Mouse (Mus musculus): ENCODE results near the gene 6820408C15Rik.

6820408C15Rik gene

GRCm38 (mm10) chr2:152459241-152459640 lies 43.9 kb downstream of the 6820408C15Rik start:
- intact Hi-C loops (cut with DNase I), result no loop called here

GRCm38 (mm10) chr2:152464570-152465150 lies 49.3 kb downstream of the 6820408C15Rik start, which contains the start of gene Defb23:
TSS of gene Defb23 (minus strand) at chr2:152464620.
- intact Hi-C loops (cut with DNase I), result no loop called here

GRCm38 (mm10) chr2:152470973-152471372 lies 55.6 kb downstream of the 6820408C15Rik start:
- intact Hi-C loops (cut with DNase I), result loop anchor here (5.0 kb wide), 1 partner anchor 71 kb away; the partner anchor contains the start of gene Defb29

GRCm38 (mm10) chr2:152472434-152472833 lies 57.0 kb downstream of the 6820408C15Rik start:
- intact Hi-C loops (cut with DNase I), result loop anchor here (5.0 kb wide), 1 partner anchor 70 kb away; the partner anchor contains the start of gene Defb29

- intact Hi-C loops (cut with DNase I), result no loop called here
Measured at GRCm38 (mm10) chr2:152476763-152477162, 61.4 kb downstream of the 6820408C15Rik start, which contains the start of gene Defb20. TSS of gene Defb20 (plus strand) at chr2:152477063.

GRCm38 (mm10) chr2:152480881-152481280 lies 65.5 kb downstream of the 6820408C15Rik start:
- intact Hi-C loops (cut with DNase I), result no loop called here

- intact Hi-C loops (cut with DNase I), result no loop called here
Measured at GRCm38 (mm10) chr2:152481726-152482125, 66.3 kb downstream of the 6820408C15Rik start.

GRCm38 (mm10) chr2:152487024-152487423 lies 71.6 kb downstream of the 6820408C15Rik start:
- intact Hi-C loops (cut with DNase I), result no loop called here

GRCm38 (mm10) chr2:152490038-152490437 lies 74.7 kb downstream of the 6820408C15Rik start, which contains the start of gene Defb22:
TSS of gene Defb22 (minus strand) at chr2:152490138.
- intact Hi-C loops (cut with DNase I), result no loop called here

- intact Hi-C loops (cut with DNase I), result no loop called here
Measured at GRCm38 (mm10) chr2:152493151-152493550, 77.8 kb downstream of the 6820408C15Rik start.

Data from adrenal gland (tissue).